Mouse (Mus musculus) heart, postnatal 0 days (tissue): ENCODE measurements at regions not wholly inside any gene's neighbourhood (a gene's known extent, or its start where the extent isn't known, plus 50 kb on each side); places are given as distances from the start of the nearest gene placed in this dataset.

Experiments
- CTCF ChIP-seq: IDR thresholded peaks from 2 replicates; pipeline ENCODE4 v1.5.1; 2016; ENCODE audit warnings: antibody characterized with exemption, control low read depth, low read depth
- EP300 ChIP-seq: IDR thresholded peaks from 2 replicates; pipeline ENCODE4 v1.6.1; 2016; ENCODE audit warnings: antibody characterized with exemption, low read depth

- no peak for TF ChIP-seq CTCF
- TF ChIP-seq EP300 = no peak
These were observed 91.5 kb upstream of the Pwp1 start for GRCm38 (mm10) chr10:85737796-85738195.
